Mouse (Mus musculus) regulatory T cell (primary cell): ENCODE measurements around the gene Vgll4.
"Not testable (repeated sequence)": the region's sequence is repeated elsewhere in the genome, so short reads cannot be mapped to it uniquely, and the experiment has no call there.

Experiments
- in situ Hi-C: fragments of 300-600 bp; cut with MboI, MseI; formaldehyde crosslinking; loops from one replicate; pipeline ENCODE4 v1.15.1; 2025; ENCODE audit warnings: high pct_unique_total_duplicates

Vgll4 gene

DNA sequence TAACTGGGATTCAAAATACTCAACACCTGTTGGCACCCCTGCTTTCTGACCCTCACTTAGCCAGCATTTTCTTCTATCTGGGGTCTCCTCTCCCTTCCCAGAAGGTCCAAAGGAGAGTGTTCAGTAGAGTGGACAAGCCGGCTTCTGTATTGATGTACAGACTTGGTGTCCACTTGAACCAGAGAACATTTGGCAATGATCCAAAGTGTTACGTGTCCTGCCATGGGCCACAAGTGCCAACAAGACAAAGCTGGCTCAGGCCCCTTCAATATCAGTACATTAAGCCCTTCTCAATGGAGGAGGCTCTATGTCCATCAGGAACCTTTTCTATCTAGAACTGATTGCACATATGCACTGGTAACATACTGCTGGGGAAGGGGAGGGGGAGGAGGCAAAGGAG lies 73.5 kb downstream of the Vgll4 start:
- in situ Hi-C loops: no loop called here

DNA sequence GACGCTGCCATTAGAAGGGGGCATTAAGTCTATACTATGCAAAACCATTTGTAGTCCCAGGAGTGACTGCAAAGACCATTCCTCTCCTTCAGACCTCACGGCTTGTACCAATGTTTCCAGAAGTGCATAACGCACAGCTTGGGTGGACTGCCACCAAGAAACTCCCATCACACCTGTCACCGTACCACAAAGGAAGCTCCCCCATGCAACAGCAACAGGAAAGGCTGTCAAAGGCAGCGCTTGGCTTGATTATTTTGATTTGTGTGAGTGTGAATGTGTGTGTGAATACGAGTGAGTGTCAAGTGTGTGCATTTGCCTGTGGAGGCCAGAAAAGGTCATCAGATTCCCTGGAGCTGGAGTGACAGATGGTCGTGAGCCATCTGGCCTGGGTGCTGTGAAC lies 74.6 kb downstream of the Vgll4 start:
- in situ Hi-C loops: no loop called here

DNA sequence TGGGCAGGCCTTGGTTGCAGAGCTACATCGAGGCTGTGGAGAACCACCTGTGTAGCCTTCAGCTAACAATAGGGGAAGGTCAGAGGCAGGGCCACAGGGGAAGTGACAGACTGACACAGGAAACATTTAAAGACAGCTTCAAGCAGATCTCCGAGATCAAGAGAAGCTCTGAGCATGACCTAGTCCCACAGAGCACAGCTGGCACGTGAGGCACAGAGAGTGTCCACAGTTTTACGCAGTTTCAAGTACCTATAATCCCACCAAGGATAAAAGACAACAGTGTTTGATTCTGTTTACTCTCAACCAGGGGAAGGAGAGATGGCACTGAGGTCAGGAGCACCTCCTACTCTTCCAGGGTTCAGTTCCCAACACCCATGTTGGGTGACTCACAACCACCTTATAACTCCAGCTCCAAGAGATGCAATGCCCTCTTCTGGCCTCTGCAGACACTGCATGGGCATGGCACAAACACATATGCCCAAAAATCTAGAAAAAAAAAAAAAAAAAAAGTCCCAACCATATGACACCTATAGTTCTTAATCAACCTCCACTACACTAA lies 75.2 kb downstream of the Vgll4 start:
- in situ Hi-C loops: no loop called here

DNA sequence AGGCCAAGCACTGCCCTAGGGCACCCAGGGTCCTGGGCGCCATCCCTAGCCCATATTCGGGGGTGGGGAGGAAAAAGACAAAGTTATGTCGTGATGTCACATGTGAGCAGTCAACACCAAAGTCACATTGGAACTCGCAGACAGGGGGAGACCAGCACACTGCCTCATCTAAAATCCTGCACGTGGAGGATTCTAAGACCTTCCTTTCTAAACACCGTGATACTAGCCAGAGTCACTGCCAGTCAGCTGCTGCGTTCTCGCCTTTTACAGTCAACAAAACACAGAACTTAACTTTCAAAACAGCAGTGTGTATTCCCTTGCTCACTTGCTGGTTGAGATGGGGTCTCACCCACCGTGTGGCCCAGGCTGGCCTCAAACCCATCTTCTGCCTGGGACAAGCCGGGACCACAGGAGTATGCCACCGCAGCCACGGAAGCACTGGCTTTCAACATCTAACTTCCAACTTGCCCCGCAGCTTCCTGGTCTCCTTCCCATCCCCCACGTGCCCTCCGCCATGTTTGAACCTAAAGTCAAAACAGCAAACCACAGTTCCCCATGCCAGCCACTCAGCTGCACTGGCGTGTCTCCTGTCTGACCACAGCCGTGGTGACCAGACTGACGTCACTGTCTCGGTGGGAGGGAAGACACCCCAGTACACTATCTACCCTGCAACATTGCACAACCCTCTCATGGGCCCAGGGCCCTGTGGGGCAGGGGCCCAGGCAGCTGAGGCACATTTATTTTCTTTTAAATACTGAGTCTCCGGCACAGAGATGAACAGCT lies 76.2 kb downstream of the Vgll4 start:
- in situ Hi-C loops: no loop called here

DNA sequence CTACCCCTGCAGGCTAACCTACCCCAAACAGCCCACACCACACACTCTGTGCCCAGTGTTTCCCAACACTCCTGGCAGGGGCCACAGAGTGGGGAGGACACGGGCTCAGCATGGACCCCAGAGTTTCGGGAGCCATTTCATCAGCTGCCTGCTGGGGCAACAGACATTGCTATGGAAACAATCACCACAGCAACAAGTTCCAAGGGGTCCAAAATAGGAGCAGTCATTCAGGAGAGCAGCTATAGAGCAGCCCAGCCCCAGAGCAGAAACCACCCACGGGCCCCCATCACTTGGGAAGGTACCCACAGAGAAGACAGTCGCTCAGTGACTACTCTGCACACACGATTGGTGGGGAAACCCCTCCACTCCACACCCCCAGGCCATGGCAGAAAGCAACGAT lies 77.4 kb downstream of the Vgll4 start:
- in situ Hi-C loops: no loop called here

DNA sequence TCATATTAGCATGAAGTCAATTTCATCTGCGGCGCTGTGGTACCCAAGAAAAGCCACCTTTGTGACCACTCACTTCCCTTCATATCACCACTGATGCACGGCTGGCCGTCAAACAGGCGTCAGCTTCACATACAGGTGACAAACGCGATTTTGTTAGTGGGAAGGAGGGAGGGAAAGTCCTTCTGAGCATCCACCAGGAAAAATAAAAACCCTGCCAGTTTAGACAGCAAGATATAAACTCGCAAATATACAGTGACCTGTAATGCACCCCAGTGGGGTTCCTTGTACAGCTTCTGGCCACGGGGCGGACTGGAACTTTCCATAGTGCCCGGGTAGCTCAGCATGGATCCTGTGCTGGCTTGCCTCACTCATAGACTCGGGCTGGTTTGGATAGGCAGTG lies 78.0 kb downstream of the Vgll4 start:
- in situ Hi-C loops: no loop called here

DNA sequence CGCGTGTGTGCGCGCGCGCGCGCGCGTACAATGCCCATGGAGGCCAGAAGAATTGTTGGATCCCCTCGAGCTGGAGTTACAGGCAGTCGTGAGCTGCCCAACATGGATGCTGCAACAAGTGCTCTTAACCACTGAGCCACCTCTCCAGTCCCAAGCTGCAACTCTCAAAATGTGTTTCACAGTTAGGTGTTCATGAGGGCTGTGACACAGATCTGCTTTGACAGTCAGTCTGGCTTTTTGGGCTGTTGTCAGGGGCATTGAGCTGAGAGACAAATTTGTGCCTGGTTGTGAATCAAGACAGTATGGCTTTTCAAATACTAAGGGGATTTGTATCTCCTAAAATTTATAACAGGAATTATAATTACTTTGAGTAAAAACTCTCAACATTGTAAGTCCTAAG lies 78.5 kb downstream of the Vgll4 start:
- in situ Hi-C loops: no loop called here

DNA sequence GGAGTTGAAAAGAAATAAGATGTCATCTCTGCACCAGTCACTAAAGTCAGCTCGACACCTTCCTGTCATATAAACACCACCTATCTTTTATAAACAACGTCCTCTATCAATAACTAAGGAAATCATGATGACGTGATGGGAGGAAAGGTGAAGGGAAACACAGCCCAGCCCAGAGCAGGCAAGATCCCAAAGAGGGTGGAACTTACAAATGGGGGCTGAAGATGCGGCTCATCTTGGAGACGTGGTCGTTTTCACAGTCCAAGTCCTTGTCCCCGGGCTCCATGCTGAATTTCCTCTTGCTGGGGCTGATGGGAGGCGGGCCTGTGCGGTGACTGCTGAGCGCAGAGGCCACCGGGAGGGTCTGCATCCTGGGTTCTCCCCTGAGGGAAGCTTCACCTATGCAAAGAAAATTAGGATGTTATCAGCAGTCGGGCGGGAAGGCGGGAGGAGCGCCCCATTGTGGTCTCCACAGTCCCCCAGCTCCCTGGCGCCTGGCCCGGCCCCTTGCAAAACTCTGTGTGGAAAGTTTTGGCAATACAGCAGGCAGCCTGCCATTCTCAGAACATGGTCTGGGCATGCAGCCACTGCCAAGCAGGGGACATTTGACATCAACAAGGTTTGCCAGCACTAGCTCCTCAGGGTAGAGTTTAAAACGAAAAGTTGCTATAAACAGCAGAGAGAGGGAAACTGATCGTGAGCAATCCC lies 79.2 kb downstream of the Vgll4 start:
- in situ Hi-C loops: no loop called here

DNA sequence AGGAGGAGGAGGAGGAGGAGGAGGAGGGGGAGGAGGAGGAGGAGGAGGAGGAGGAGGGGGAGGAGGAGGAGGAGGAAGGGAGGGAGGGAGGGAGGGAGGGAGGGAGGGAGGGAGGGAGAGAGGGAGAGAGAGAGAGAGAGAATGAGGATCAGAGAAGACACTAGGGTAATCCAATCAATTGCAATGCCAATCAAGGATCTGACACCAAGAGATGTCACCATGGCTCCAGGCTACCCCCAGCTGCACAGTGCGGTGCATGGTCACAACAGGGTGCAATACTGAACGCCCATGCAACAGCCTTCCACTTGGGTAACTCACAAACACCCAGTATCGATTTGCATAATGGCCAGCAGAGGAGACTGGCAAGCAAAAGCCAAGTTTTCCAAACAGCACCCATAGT lies 79.8 kb downstream of the Vgll4 start:
- in situ Hi-C loops: not testable (repeated sequence)

DNA sequence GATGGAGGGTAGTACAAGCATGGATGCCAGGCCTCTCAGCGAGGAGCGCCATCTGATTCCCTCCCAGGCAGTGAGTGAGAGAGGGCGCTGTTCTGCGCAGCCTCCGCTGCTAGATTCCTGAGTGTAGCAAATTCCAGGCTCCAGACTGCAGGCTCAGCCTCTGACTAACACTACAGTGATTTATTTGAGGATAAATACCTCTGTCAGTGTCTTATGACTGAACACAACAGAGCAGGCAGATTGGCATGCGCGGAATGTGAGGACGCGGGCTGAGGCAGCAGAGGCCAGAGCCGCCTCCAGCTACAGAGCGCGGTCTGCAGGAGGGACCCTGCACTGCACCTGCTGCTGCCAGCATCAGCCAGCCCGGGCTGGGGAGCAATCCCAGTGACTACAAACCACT lies 80.9 kb downstream of the Vgll4 start:
- in situ Hi-C loops: no loop called here

DNA sequence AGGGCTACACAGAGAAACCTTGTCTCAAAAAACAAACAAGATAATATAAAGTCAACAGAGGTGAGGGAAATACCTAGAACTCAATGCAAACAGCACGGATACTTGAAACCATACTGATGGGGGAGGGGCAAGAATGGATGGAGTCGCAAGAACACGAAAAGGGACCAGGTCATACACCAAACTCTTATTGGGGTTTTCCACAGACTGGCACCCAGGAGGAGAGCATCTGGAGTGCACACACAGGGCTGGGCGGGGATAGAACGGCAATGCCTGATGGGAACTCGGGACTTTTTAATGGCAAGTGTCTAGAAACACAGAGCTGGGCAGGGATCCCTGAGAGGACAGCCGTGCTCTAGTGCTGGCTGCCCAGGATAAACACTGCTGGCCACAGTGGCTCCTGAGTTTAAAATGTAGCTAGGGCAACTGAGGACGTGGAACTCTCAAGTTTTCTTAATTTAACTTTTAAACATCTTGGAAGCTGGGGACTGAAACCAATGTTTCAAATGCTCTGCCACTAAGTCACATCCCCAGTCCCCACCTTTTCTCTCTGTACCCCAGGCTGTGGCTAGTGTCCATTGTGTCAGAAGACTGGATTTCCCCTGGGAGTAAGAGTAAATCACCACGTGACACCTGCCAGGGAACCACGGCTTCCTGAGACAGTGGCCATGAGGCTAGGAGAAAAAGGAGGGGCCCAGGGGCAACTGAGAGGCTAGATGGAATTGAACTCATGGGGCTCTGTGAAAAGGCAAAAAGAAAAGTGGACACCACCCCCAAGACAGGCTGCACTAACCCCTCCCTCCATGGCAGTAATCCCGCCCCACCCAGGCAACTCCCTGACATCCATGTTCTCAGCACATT lies 83.1 kb downstream of the Vgll4 start:
- in situ Hi-C loops: no loop called here

DNA sequence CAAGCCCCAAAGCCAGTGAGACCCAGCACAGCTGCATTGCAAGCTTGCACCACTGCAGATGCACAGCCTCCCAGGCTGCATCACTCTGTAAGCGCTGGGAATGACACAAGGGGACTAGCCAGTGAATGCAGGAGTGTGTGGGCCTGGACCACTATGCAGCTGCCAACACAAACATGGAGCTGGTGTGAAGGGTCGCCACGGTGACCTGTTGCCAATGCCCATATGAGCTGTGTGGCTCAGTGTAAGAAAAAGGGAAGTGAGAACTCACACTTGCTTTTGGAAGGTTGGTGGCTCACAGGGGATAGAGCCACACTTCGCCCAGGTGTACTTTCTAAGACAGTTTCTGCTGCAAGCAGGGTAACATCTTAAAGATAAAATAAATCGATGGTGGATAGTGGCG lies 83.8 kb downstream of the Vgll4 start:
- in situ Hi-C loops: no loop called here

DNA sequence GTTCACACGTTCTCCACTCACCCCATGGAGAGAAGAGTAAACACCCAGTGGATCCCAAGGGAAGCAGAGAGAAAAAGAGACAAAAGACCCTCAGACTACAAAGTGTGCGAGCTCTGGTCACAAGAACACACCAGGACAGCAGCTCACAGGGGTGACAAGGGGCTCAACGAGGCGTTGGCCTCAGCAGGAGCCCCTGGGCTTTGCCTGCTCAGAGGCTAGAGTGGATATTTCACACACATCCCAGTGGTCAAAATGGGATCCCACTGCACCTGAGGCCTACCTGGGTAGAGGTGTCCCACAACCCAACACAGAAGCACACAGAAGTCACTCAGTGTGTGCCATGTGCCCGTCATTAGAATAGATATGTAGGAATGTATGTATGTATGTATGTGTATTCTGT lies 84.7 kb downstream of the Vgll4 start:
- in situ Hi-C loops: no loop called here

DNA sequence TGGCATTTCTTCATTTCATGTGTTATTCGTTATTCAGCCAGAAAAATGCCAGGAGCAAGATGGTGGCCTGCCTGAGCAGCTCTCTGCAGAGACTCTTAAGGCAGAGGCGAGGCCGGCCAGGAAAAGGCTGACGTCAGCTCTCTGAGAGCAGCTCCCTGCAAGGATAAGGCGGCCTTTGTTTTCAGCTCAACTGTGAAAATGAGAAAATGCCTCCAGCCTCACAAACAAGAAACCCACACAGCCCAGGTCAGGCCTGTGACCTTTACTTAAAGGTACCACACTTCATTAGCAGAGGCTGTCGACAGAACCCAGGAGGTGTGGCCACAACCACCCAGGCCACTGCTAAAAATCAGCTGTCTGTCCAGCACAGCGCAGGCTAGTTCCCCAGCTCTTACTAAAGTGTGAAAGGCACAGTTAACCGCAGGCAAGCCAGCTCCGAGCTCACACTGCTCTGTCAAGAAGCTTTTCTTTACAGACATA lies 86.5 kb downstream of the Vgll4 start:
- in situ Hi-C loops: no loop called here

DNA sequence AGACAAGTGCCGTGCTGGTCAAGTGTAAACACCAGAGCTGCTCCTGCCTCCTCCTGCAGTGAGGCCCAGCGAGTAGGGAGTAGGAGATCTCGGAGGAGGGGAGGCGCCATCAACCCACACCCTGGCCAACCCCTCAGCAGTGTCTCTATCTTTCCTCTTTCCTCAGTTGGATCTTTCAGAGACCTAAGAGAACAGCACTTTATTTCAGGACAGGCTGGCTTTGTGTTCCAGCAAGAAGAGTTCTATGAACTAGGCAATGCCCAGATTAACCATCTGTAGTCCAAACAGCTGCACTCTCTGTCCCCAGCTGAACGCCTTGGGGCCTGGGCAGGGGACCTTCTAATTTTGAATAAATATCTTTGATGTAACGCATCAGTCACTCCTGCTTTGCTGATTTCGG lies 87.1 kb downstream of the Vgll4 start:
- in situ Hi-C loops: no loop called here

DNA sequence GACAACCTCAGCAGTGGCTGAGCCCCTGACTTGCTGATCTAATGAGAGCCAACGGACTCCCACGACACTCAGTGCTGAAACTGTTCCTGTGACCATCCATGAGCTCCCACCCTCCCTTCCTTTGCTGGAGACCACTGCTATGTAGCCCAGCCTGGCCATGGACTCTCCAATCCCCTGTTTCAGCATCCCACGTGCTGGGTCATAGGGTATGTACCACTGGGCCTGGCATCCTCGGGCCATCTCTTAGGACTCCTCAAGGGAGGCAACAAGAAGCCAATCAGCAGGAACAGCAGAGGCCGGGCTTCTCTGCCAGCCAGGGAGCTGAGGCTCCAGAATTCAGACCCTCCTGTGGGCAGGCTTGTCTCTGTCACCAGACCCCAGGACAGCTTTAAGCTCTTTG lies 87.6 kb downstream of the Vgll4 start:
- in situ Hi-C loops: no loop called here

DNA sequence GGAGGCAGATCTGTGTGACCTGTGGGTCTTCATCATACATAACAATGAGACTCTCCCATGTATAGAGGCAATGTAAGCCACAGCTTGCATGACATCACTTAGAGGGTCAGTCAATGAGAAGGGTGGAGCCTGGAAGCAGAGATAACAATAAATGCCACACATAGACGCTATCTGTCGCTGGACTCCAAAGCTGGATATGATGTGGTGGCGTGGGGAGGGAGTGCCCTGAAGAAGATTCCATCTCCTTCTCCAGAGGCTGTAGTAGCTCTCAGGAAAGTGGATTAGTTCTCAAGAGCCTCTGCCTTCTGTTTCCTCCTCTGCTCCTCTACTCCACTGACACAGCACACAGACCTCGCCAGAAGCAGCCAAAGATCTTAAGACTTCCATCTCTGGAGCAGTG lies 89.0 kb downstream of the Vgll4 start:
- in situ Hi-C loops: no loop called here

DNA sequence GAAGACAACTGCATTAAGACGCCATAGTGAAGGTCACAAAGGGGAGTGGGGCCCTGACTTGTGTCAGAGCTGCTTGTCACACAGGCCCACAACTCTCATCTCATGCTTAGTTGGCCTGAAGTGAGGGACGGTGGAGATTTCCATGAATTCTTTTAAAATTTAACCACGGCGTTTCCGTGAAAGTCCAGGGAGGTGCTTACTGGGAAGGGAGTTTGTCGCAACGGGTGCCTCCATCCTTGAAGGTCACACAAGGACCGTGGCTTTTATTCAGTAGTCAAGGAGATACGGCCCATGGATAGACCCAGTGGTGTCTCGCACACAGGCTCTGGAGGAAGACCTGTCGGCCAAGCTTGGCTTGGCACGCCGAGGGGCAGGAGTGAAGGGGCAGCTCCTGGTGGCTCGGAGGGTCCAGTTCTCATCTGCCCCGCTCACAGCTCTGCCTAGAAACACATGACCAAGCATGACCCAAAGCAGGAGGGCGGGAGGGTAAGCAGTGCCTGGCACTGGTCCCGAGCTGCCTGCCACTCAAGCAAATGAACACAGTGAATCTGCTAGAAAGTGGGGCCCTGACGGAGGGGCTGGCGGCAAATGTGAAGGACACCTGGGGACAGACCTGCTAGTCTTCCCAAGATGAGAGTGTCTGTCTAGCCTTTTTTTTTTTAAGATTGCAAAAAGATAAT lies 90.8 kb downstream of the Vgll4 start:
- in situ Hi-C loops: loop anchor here (5.0 kb wide), 1 partner anchor 38 kb away; no protein-coding TSS in a partner anchor

DNA sequence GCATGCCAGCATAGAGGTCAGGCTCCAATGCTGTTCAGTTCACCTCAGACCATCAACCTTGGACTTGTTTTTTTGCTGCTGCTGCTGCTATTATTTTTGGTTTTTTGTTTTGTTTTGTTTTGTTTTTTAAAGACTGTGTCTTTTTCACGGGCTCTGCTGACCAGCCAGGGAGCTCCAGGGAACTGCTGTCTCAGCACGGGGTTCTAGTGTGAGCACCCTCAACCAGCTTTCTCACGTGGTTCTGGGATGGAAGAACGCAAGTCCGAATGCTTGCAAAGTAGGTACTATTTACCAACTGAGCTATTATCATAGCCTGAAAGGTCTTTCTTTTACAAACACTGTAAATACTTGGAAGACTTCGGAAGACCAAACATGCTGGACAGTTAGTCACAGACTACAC lies 93.2 kb downstream of the Vgll4 start:
- in situ Hi-C loops: loop anchor here (5.0 kb wide), 1 partner anchor 41 kb away; no protein-coding TSS in a partner anchor

DNA sequence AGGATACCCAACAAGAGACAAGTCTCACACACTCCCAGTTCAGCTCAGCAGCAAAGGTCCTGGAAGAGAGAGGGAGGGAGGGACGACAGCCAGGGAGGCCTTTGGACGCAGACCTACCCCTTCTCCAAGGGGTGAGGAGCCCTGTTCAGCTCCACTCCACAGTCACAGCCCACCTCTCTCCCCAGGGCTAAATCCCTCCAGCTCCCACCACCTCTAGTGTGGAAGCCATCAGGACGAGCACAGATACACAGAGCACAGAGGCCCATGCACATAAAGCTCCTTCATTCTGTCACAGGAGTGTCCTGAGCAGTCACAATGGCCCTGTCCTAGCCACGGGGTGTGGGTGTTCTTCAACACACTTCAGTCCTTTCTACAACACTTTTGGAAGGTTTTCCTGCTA lies 93.8 kb downstream of the Vgll4 start:
- in situ Hi-C loops: loop anchor here (5.0 kb wide), 1 partner anchor 41 kb away; no protein-coding TSS in a partner anchor

DNA sequence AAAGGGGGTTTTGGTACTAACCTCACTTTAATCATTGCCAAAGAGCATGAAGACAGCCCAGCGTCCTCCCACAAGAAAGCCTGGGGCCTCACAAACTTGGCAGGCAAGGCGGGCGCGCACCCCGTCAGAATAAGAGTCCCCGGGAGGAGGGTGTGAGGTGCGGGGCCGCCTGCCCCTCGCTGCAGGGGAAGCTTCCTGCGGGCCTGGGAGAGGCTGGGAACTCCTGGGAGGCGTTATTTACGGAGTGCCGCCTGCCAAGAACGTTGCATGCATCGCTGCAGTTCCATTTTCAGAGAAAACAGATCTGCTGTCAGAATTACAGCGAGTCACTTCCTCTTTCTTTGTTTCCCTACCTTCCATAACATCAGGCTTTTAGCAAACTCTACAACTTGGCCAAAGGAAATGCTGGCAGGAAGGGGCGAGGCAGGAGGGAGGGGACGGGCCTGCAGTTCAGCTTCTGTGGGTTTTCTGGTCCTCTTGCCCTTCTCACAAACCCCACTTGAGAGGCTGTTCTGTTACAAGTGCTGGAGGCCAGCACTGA lies 94.7 kb downstream of the Vgll4 start:
- in situ Hi-C loops: loop anchor here (5.0 kb wide), 1 partner anchor 42 kb away; no protein-coding TSS in a partner anchor
